Mouse (Mus musculus) ES-E14 (cell line): Measurements from ENCODE around the gene Plscr3. TPM values are rescaled to one million over a fixed set of nuclear protein-coding genes. Genes with fewer than 3 reads are reported as not detected.

Experiments used
- DNase-seq: peaks from one replicate; pipeline ENCODE4 v3.0.0-alpha.2; 2013; ENCODE audit warnings: low read depth, low spot score
- H3K27ac ChIP-seq: 2 replicates; pipeline ENCODE4 v1.5.1; 2012; ENCODE audit warnings: low read depth, mild to moderate bottlenecking, low read length, moderate library complexity, mixed read lengths; ENCODE audit not compliant: poor library complexity, insufficient read depth, severe bottlenecking
- H3K36me3 ChIP-seq: 2 replicates; pipeline ENCODE4 v1.6.1; 2012; ENCODE audit warnings: mild to moderate bottlenecking, low read length, moderate library complexity, mixed read lengths; ENCODE audit not compliant: control insufficient read depth, poor library complexity, insufficient read depth, severe bottlenecking
- H3K4me1 ChIP-seq, 2 experiments: fragments of 150-350 bp in 1 of 2; sonication (generic) in 1 of 2; 2 replicates each; pipeline ENCODE4 v1.6.1; 2012; ENCODE audit warnings: low read length in 2 of 2, mild to moderate bottlenecking in 1 of 2, mixed read lengths in 1 of 2; ENCODE audit not compliant: control insufficient read depth in 2 of 2, insufficient read depth in 2 of 2, poor library complexity in 1 of 2
- H3K4me3 ChIP-seq, 2 experiments: fragments of 150-350 bp in 1 of 2; sonication (generic) in 1 of 2; 2 replicates each; pipeline ENCODE4 v1.5.1; 2012; ENCODE audit warnings: low read length in 2 of 2, low read depth in 1 of 2, mild to moderate bottlenecking in 1 of 2, mixed read lengths in 1 of 2; ENCODE audit not compliant: insufficient read depth in 1 of 2, poor library complexity in 1 of 2, severe bottlenecking in 1 of 2
- H3K9ac ChIP-seq: 2 replicates; pipeline ENCODE4 v1.6.1; 2012; ENCODE audit warnings: low read depth, mild to moderate bottlenecking, low read length, mixed read lengths; ENCODE audit not compliant: poor library complexity, insufficient read depth, severe bottlenecking
- H3K9me3 ChIP-seq: fragments of 150-350 bp; sonication (generic); 2 replicates; pipeline ENCODE4 v1.6.1; 2012; ENCODE audit warnings: low read depth, mild to moderate bottlenecking, low read length; ENCODE audit not compliant: control insufficient read depth, insufficient read depth
- CHD2 ChIP-seq: IDR thresholded peaks from 2 replicates; pipeline ENCODE4 v1.6.1; 2014; ENCODE audit warnings: mild to moderate bottlenecking, low read depth, low read length, inconsistent platforms
- HCFC1 ChIP-seq: IDR thresholded peaks from 2 replicates; pipeline ENCODE4 v1.6.1; 2012; ENCODE audit warnings: low read length, inconsistent platforms, borderline replicate concordance; ENCODE audit not compliant: insufficient read depth
- MAFK ChIP-seq: IDR thresholded peaks from 2 replicates; pipeline ENCODE4 v1.6.1; 2014; ENCODE audit warnings: mild to moderate bottlenecking, low read depth, low read length, inconsistent platforms; ENCODE audit not compliant: insufficient read depth
- ZC3H11A ChIP-seq: IDR thresholded peaks from 2 replicates; pipeline ENCODE4 v1.6.1; 2012; ENCODE audit warnings: low read depth, mild to moderate bottlenecking, inconsistent platforms, low read length, borderline replicate concordance
- ZNF384 ChIP-seq: IDR thresholded peaks from 2 replicates; pipeline ENCODE4 v1.6.1; 2012; ENCODE audit warnings: low read depth, low read length, inconsistent platforms
- in situ Hi-C, 2 experiments: fragments of 600-800 bp; cut with MboI; formaldehyde crosslinking; loops; one replicate each; pipeline ENCODE4 v1.15.1; 2025; ENCODE audit warnings: low sequenced_read_pairs in 2 of 2, inconsistent platforms in 1 of 2; ENCODE audit not compliant: unreplicated experiment in 2 of 2
- total RNA-seq: library from RNA; depleted of rRNA; stranded (reverse); fragments of 300-350 nt; gene quantifications from 2 replicates; pipeline ENCODE4 v1.2.3, GENCODE M21; 2012

The Plscr3 gene
- total RNA-seq, 1 experiment: 7.2 TPM

GRCm38 (mm10) chr11:69850754-69851153 is 4.6 kb downstream of the Plscr3 start:
- Histone ChIP-seq H3K4me1 (peaks cover 2 to 14% of the 10 kb centered on the region in 2 experiments; a peak in 2 of 4 replicates), H3K4me3 (no peak overlapping the region), H3K9me3 (no peaks in the 10 kb centered on the region), H3K36me3 (peaks cover 16% of the 10 kb centered on the region; the same call in 1 of the 2 replicates), H3K9ac (no peak overlapping the region), H3K27ac (no peak overlapping the region)
- TF ChIP-seq ZC3H11A: no peak
- TF ChIP-seq MAFK: no peak
- no peak for TF ChIP-seq HCFC1
- TF ChIP-seq ZNF384: no peak
- TF ChIP-seq CHD2: no peak
- no peak for DNase-seq
- in situ Hi-C loops: no loop called here

- TF ChIP-seq ZNF384 (no peak), MAFK (no peak)
- Histone ChIP-seq H3K4me1 (peaks cover 4 to 13% of the 10 kb centered on the region in 2 experiments; a peak in 2 of 4 replicates), H3K27ac (no peak overlapping the region), H3K36me3 (peaks cover 16% of the 10 kb centered on the region; the same call in 1 of the 2 replicates), H3K9me3 (no peaks in the 10 kb centered on the region), H3K4me3 (no peak overlapping the region), H3K9ac (no peak overlapping the region)
- in situ Hi-C loops: no loop called here
- DNase-seq: no peak
Observed at GRCm38 (mm10) chr11:69853994-69854393, 7.8 kb downstream of the Plscr3 start.

GRCm38 (mm10) chr11:69854680-69855079 is 8.5 kb downstream of the Plscr3 start:
- peaks cover 4 to 14% of the 10 kb centered on the region in 2 experiments; a peak in 2 of 4 replicates for H3K4me1 ChIP-seq
- no peaks in the 10 kb centered on the region for H3K9me3 ChIP-seq
- H3K27ac ChIP-seq: no peak overlapping the region
- H3K36me3 ChIP-seq: peaks cover 16% of the 10 kb centered on the region; the same call in 1 of the 2 replicates
- TF ChIP-seq CHD2 (no peak), ZC3H11A (no peak), MAFK (no peak), ZNF384 (no peak), HCFC1 (no peak)
- in situ Hi-C loops: no loop called here
- DNase-seq: no peak
- no peak overlapping the region for H3K9ac ChIP-seq
- H3K4me3 ChIP-seq: no peak overlapping the region

- no peak for TF ChIP-seq CHD2
- no peak for TF ChIP-seq HCFC1
- TF ChIP-seq MAFK: no peak
- TF ChIP-seq ZNF384: no peak
- TF ChIP-seq ZC3H11A: no peak
- no peak for DNase-seq
- Histone ChIP-seq H3K9ac (no peak overlapping the region), H3K36me3 (peaks cover 15% of the 10 kb centered on the region; the same call in 1 of the 2 replicates), H3K9me3 (no peaks in the 10 kb centered on the region), H3K27ac (no peak overlapping the region), H3K4me3 (peak overlapping the region; percentile 52 to 58), H3K4me1 (peaks cover 4 to 14% of the 10 kb centered on the region in 2 experiments; a peak in 2 of 4 replicates)
- in situ Hi-C loops: no loop called here
Observed at GRCm38 (mm10) chr11:69855347-69855746, 9.2 kb downstream of the Plscr3 start.
